Mouse (Mus musculus) spleen, postnatal 4 days (tissue): ENCODE results near the gene Sgpp1.
"Not testable (repeated sequence)": the region's sequence is repeated elsewhere in the genome, so short reads cannot be mapped to it uniquely, and the experiment has no call there.

Experiments used
- DNase-seq, 2 experiments: peaks; one replicate each; pipeline ENCODE4 v3.0.0; 2022; ENCODE audit warnings: low spot score in 2 of 2

The Sgpp1 gene

DNA sequence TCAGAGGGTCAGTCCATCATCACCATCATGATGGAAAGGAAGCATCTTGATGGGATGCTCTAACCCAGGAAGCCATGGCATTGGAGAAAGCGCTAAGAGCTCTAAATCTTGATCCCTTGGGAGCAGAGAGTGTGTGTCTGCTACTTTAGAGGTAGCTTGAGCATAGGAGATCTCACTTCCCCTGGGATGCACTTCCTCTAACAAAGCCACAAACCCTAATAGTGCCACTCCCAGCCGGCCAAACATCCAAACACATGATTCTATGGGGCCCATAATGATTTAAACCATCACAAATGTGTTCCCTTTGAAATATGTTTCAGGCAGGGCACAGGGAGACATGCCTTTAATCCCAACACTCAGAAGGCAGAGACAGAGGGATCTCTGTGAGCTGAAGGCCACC, 46.5 kb downstream of the Sgpp1 start:
- DNase-seq, result no peak

GRCm38 (mm10) chr12:75687314-75687713, 48.2 kb downstream of the Sgpp1 start:
- no peak for DNase-seq

GRCm38 (mm10) chr12:75684026-75684425, 51.5 kb downstream of the Sgpp1 start:
- not testable (repeated sequence) for DNase-seq

DNA sequence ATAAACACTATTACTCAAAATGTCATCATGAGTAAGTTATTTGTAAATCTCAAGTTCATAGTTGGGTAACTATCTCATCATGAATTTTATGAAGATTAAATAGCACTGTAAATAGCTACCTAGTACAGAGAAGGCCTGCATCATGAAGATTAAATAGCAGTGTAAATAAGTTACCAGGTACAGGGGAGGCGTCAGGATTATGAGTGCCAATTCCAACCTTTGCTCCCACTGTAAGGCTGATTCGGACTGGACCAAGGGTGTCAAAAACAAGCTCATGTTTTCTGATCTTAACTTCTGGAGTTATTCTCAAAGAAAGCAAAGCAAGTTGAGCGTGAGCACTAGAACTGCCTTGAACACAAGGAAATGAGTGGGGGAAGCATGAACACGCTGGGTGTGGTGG, 51.9 kb downstream of the Sgpp1 start:
- DNase-seq, result no peak

- DNase-seq, result no peak
Measured at GRCm38 (mm10) chr12:75682842-75683241, 52.7 kb downstream of the Sgpp1 start.

- no peak for DNase-seq
Measured at GRCm38 (mm10) chr12:75681101-75681500, 54.4 kb downstream of the Sgpp1 start.

GRCm38 (mm10) chr12:75678393-75678792, 57.1 kb downstream of the Sgpp1 start:
- no peak for DNase-seq

DNA sequence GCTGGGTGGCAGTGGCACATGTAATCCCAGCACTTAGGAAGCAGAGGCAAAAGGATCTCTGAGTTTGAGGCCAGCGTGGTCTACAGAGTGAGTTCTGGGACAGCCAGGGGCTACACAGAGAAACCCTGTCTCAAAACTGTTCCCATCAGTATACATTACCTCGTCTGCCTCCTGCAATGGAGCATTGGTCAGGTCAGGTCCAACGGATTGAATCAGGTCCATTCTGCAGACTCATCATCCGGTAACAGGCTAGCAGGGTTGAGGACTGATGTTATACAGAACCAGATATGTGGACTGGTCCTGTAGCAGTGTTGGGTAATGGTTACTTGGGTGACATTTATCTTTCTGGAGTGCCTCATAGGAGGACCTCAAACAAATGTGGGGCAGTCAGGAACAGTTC, 62.9 kb downstream of the Sgpp1 start:
- no peak for DNase-seq

GRCm38 (mm10) chr12:75671759-75672315, 63.7 kb downstream of the Sgpp1 start:
- no peak for DNase-seq

- DNase-seq, result no peak
Measured at GRCm38 (mm10) chr12:75670611-75671010, 64.9 kb downstream of the Sgpp1 start.

DNA sequence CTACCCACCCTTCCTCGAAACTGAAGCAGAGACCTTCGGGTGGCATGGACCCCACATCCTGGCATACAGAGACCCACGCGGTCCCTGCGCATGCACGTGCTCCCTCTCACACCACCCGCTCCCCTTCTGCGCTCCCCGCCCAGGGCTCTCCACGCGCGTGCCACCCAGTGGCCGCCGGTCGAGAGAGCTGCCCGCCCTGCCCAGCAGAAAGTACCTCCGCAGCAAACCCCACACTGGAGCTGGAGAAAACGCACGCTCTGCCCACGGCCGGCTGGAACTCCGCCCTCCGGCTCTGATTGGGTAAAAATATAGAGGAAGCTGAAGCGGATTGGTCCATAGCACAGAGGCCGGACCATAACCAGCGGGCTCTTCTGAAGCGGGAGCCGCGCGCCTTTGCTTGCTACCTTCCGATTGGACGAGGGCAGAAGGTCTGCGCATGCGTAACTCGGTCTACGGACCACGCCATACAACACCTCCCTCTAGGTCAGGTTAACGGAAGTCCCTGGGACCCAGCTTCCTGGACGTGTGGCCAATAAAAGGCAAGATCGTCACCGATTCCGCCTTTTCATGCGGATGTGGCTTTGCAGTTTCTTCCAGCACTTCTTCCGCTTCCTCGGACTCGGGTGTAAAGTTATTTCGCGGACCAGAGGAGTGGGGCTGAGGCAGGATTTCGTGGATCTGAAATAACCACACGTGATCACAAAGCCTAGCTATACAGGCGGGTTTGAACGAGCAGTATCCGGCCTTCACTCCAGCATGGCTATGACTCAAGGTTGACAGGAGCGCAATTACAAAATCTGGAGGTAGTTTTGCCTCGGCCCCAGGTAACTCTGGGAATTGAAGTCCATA, 66.0 kb downstream of the Sgpp1 start, which contains the start of gene Wdr89:
TSS of gene Wdr89 (minus strand) at position 280 of the 849 bp plus-strand sequence.
- peak; percentile 99 for DNase-seq

DNA sequence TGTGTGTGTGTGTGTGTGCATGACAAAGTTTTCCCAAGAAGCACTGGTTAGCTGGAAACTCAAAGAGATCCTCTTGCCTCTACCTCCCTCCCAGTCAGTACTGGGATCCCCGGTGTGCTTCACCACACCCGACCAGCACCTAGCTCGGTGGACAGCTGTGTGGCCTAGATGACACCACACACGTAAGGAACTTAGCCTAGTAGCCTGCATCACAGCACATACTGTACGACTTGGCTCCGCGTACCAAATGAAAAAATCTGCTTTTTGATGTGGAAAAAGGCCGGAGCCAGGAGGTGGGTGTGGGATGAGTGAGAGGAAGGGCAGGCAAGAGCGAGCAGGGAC, 66.6 kb downstream of the Sgpp1 start:
- DNase-seq, result peak in 1 of 2 experiments; percentile 41

GRCm38 (mm10) chr12:75668221-75668620, 67.3 kb downstream of the Sgpp1 start:
- DNase-seq, result no peak

GRCm38 (mm10) chr12:75666939-75667338, 68.6 kb downstream of the Sgpp1 start:
- DNase-seq, result no peak

- no peak for DNase-seq
Measured at GRCm38 (mm10) chr12:75664516-75664810, 71.1 kb downstream of the Sgpp1 start.
